Mouse (Mus musculus) limb, embryonic 12.5 days (tissue): ENCODE measurements at regions not wholly inside any gene's neighbourhood (a gene's known extent, or its start where the extent isn't known, plus 50 kb on each side); places are given as distances from the start of the nearest gene placed in this dataset.
"Not testable (repeated sequence)": the region's sequence is repeated elsewhere in the genome, so short reads cannot be mapped to it uniquely, and the experiment has no call there.

Experiments used
- ATAC-seq: fragments of 200-750 bp; cut with Nextera tagmentation; 2 replicates; pipeline ENCODE4 v1.8.0; 2017; ENCODE audit warnings: low read depth, moderate TSS enrichment; ENCODE audit not compliant: insufficient number of reproducible peaks, insufficient read depth, low FRiP score, low TSS enrichment
- H3K27ac ChIP-seq: fragments of 300-500 bp; sonication (generic); 2 replicates; pipeline ENCODE4 v1.5.1; 2016; ENCODE audit warnings: mild to moderate bottlenecking, moderate library complexity
- H3K27me3 ChIP-seq: fragments of 300-500 bp; sonication (generic); 2 replicates; pipeline ENCODE4 v1.6.1; 2016; ENCODE audit warnings: mild to moderate bottlenecking, moderate library complexity
- H3K36me3 ChIP-seq: fragments of 300-500 bp; sonication (generic); 2 replicates; pipeline ENCODE4 v1.6.1; 2016; ENCODE audit warnings: mild to moderate bottlenecking, moderate library complexity
- H3K4me1 ChIP-seq: fragments of 300-500 bp; sonication (generic); replicated peaks from 2 replicates; pipeline ENCODE4 v1.6.1; 2016
- H3K4me2 ChIP-seq: fragments of 300-500 bp; sonication (generic); 2 replicates; pipeline ENCODE4 v1.6.1; 2016; ENCODE audit warnings: mild to moderate bottlenecking, moderate library complexity
- H3K4me3 ChIP-seq: fragments of 300-500 bp; sonication (generic); replicated peaks from 2 replicates; pipeline ENCODE4 v1.5.1; 2016; ENCODE audit warnings: mild to moderate bottlenecking
- H3K9ac ChIP-seq: fragments of 300-500 bp; sonication (generic); replicated peaks from 2 replicates; pipeline ENCODE4 v1.6.1; 2016; ENCODE audit warnings: mild to moderate bottlenecking, moderate library complexity
- H3K9me3 ChIP-seq: fragments of 300-500 bp; sonication (generic); 2 replicates; pipeline ENCODE4 v1.6.1; 2016; ENCODE audit warnings: mild to moderate bottlenecking, moderate library complexity
- WGBS: fragments of 180-500 bp; shearing (Covaris S2); methylation state at CpG from one replicate; pipeline ENCODE4 v1.1.7; 2016; 5-methylcytosine and 5-hydroxymethylcytosine counted together

DNA sequence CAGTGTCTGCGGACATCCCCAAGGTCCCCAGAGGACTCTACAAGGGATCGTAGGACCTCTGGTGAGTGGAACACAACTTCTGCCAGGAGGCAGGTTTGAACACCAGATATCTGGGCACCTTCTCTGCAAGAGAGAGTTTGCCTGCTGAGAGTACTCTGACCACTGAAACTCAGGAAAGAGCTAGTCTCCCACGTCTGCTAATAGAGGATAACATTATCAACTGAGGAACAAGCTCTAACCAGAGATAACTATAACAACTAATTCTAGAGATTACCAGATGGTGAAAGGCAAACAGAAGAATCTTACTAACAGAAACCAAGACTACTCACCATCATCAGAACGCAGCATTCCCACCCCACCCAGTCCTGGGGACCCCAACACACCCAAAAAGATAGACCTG lies 415.1 kb downstream of the Sis start:
- ATAC-seq, H3K4me2 ChIP-seq, H3K4me1 ChIP-seq, H3K27me3 ChIP-seq, H3K4me3 ChIP-seq, H3K9ac ChIP-seq, H3K36me3 ChIP-seq, H3K9me3 ChIP-seq, H3K27ac ChIP-seq: not testable (repeated sequence)
- 91% methylated on average over 4 of the region's 4 CpGs for WGBS

DNA sequence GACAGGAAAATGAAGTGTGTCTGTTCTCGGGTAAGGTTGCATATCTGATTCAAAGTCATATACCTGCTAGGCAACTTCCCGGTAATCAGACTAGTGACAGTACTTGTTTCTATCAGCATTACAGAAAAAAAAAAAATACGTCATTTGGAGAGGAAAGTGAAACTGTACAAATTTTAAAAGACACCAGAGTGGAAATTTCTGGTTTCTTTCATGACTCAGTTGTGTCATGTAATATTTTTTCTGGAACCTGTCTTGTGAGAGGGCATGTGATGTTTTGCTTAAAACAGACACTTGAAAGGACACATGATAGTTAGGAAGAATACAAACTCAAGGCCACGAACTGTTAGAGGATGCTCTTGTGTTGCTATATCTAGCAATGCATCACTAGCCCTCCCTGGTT lies 433.7 kb downstream of the Sis start:
- no peak overlapping the region for H3K4me3 ChIP-seq
- no peak overlapping the region for H3K4me2 ChIP-seq
- ATAC-seq, result no peak
- H3K27me3 ChIP-seq, result no peaks in the 10 kb centered on the region
- no peaks in the 10 kb centered on the region for H3K4me1 ChIP-seq
- 80% methylated on average over 4 of the region's 4 CpGs for WGBS
- H3K27ac ChIP-seq, result no peak overlapping the region
- H3K9me3 ChIP-seq, result no peaks in the 10 kb centered on the region
- H3K9ac ChIP-seq, result no peak overlapping the region
- no peaks in the 10 kb centered on the region for H3K36me3 ChIP-seq

DNA sequence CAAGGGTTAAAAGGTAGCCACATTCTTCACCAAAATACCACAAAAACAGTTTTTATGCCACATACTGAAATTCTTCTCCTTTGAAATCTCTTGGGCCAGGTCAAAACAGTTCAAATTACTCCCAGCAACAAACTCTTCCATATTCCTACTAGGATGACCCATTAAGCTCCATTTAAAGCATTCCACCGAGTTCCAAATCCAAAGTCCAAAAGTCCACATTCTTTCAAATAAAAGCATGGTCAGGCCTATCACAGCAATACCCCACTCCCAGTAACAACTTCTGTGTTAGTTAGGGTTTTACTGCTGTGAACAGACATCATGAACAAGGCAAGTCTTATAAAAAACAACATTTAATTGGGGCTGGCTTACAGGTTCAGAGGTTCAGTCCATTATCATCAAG lies 441.9 kb downstream of the Sis start:
- H3K9ac ChIP-seq, H3K4me1 ChIP-seq, H3K9me3 ChIP-seq, H3K27ac ChIP-seq, H3K4me3 ChIP-seq, H3K27me3 ChIP-seq, H3K36me3 ChIP-seq, H3K4me2 ChIP-seq, ATAC-seq: not testable (repeated sequence)
- WGBS, result 71% methylated on average over 1 of the region's 1 CpGs

DNA sequence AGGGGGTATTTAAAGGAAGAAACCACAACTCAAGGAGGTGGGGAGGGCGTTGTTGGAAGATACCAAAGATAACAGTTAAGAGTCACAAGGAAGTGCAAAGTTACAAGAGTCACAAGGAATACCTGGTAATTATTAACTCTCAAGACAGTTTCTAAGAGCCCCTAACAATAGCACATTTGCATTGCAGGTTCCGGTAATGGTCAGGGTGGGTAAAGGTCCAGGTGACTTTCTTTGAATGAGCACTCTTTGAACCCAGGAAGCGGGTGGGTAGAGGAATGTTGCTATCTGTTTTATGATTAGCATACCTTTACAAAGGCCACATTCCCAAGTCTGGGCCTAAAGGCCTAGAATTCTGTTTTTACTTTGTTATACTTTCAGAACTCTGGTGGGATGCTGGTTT lies 449.8 kb downstream of the Sis start:
- not testable (repeated sequence) for H3K27me3 ChIP-seq, ATAC-seq, H3K4me3 ChIP-seq, H3K4me1 ChIP-seq, H3K9me3 ChIP-seq, H3K36me3 ChIP-seq, H3K9ac ChIP-seq, H3K4me2 ChIP-seq, H3K27ac ChIP-seq
- 88% methylated on average over 3 of the region's 3 CpGs for WGBS

DNA sequence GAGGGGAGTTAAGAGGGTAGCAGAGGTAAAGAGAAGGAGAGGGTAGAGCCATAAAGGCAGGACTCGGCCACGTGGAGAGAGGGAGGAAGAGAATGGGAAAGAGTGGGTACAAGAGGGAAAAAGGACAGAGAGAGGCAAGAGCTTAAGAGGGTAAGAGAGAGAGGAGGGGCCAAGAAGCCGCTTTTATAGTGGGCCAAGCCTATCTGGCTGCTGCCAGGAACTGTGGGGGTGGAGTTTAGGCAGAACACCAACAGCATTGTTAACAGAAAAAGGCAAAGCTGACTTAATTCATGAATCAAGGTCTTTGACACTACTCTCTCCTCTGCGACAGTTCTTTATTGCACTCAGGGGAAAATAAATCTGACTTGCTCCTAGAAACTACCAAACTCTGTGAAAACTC lies 463.4 kb downstream of the Sis start:
- WGBS, result 51% methylated on average over 4 of the region's 4 CpGs
- no peaks in the 10 kb centered on the region for H3K4me1 ChIP-seq
- H3K36me3 ChIP-seq, result no peaks in the 10 kb centered on the region
- no peak overlapping the region for H3K4me3 ChIP-seq
- 0 out of 2 replicates have a peak overlapping the region, but pooled peaks have one; percentile 17 for H3K27ac ChIP-seq
- H3K9ac ChIP-seq, result no peak overlapping the region
- no peaks in the 10 kb centered on the region for H3K9me3 ChIP-seq
- H3K4me2 ChIP-seq, result no peak overlapping the region
- ATAC-seq, result 0 out of 2 replicates have a peak, but pooled peaks have one; percentile 59
- H3K27me3 ChIP-seq, result no peaks in the 10 kb centered on the region

DNA sequence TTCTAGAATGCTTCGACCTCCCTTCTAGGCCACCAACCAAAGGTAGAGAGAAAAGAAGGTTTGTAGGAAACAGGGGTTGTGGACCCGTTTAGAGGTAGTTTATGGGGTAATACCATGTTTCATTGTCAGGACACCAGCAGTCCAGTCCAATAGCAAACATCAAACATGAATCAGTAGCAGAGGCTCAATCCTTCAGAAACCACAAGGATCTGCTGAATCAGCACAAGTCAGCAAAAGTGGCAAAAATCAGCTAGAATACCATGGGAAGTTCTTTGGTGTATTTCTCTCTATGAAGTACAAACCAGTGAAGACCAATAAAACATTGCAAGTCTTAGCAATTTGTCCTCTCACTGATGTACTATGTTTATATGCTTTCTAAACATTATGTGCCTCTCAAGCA lies 465.9 kb downstream of the Sis start:
- no peaks in the 10 kb centered on the region for H3K4me1 ChIP-seq
- H3K4me2 ChIP-seq, result no peak overlapping the region
- no peak overlapping the region for H3K4me3 ChIP-seq
- ATAC-seq, result no peak
- no peaks in the 10 kb centered on the region for H3K36me3 ChIP-seq
- H3K27ac ChIP-seq, result no peak overlapping the region
- 67% methylated on average over 2 of the region's 2 CpGs for WGBS
- no peaks in the 10 kb centered on the region for H3K27me3 ChIP-seq
- no peaks in the 10 kb centered on the region for H3K9me3 ChIP-seq
- H3K9ac ChIP-seq, result no peak overlapping the region

DNA sequence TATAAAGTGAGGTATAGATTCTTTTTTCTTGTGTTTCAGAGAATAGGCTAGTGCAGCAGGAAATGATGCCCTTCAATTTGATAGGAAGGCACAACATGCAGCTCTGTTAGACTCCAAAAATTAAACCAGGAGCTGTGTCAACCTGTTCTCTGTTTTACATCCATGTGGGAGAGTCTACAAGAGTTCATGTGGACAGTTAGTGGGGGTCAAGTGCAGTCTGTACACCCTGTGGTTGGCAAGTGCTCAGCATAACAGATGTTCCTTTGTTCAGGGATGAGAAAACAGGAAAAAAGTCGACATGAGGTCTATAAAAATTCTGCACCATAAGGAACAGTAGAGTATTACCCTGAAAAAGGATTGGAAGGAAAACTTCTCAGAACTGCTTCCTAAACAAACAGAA lies 512.3 kb downstream of the Sis start:
- ATAC-seq, result no peak
- Histone ChIP-seq H3K9me3 (no peaks in the 10 kb centered on the region), H3K27ac (no peak overlapping the region), H3K27me3 (no peaks in the 10 kb centered on the region), H3K36me3 (no peaks in the 10 kb centered on the region), H3K4me3 (no peak overlapping the region), H3K4me1 (no peaks in the 10 kb centered on the region), H3K9ac (no peak overlapping the region), H3K4me2 (no peak overlapping the region)
- WGBS, result 39% methylated on average over 1 of the region's 1 CpGs
